Mouse (Mus musculus): ENCODE data around the gene Creld2. TPM values are rescaled to one million over a fixed set of nuclear protein-coding genes. Genes with fewer than 3 reads are reported as not detected.
"Not testable (repeated sequence)": the region's sequence is repeated elsewhere in the genome, so short reads cannot be mapped to it uniquely, and the experiment has no call there.

Gene Creld2
- 107 and 110 TPM in 2 replicates for polyA plus RNA-seq (2015; fragmentation: Nextera tagmentation; extraction: Ambion mirVana)

- under 1% methylated on average over 85 of the region's 88 CpGs for WGBS
- Histone ChIP-seq H3K27ac (peak within 1 kb of the TSS; percentile 68), H3K9me3 (no peaks in the 10 kb centered on the region), H3K9ac (peak within 1 kb of the TSS; percentile 78), H3K4me3 (peak within 1 kb of the TSS; percentile 85), H3K4me1 (peaks cover 20% of the 10 kb centered on the region), H3K36me3 (peaks cover 26% of the 10 kb centered on the region), H3K27me3 (no peaks in the 10 kb centered on the region), H3K4me2 (peak within 1 kb of the TSS; percentile 88)
- peak; percentile 98 for ATAC-seq (ENCODE audit: borderline replicate concordance, extremely low read depth, low FRiP score, low TSS enrichment)
Observed at GRCm38 (mm10) chr15:88819026-88819905, at the start of gene Creld2, which contains the start of gene Alg12. Gene Creld2 (plus strand): TSS chr15:88819646. Gene Alg12 (minus strand): TSS chr15:88819318.

GRCm38 (mm10) chr15:88774630-88775029, 44.8 kb upstream of the Creld2 start:
- not testable (repeated sequence) for H3K9ac ChIP-seq; H3K9me3 ChIP-seq; H3K4me2 ChIP-seq; H3K4me1 ChIP-seq; H3K27me3 ChIP-seq; H3K27ac ChIP-seq; H3K4me3 ChIP-seq; ATAC-seq (ENCODE audit: borderline replicate concordance, extremely low read depth, low FRiP score, low TSS enrichment)
- WGBS: 92% methylated on average over 5 of the region's 5 CpGs
- H3K36me3 ChIP-seq: peaks cover 16% of the 10 kb centered on the region

- WGBS: 80% methylated on average over 4 of the region's 4 CpGs
- ATAC-seq (ENCODE audit: borderline replicate concordance, extremely low read depth, low FRiP score, low TSS enrichment): no peak
Observed at GRCm38 (mm10) chr15:88792140-88792850, 27.2 kb upstream of the Creld2 start.

GRCm38 (mm10) chr15:88794729-88795128, 24.7 kb upstream of the Creld2 start:
- not testable (repeated sequence) for ATAC-seq (ENCODE audit: borderline replicate concordance, extremely low read depth, low FRiP score, low TSS enrichment); H3K4me3 ChIP-seq; H3K27ac ChIP-seq; H3K4me1 ChIP-seq; H3K9me3 ChIP-seq; H3K9ac ChIP-seq; H3K4me2 ChIP-seq; H3K36me3 ChIP-seq; H3K27me3 ChIP-seq
- WGBS: 84% methylated on average over 5 of the region's 5 CpGs

More at GRCm38 (mm10) chr15:88792140-88792850, 27.2 kb upstream of the Creld2 start:
- H3K36me3 ChIP-seq: no peaks in the 10 kb centered on the region
- H3K4me1 ChIP-seq: no peaks in the 10 kb centered on the region
- H3K27me3 ChIP-seq: no peaks in the 10 kb centered on the region
- no peak overlapping the region for H3K27ac ChIP-seq
- H3K4me3 ChIP-seq: no peak overlapping the region
- no peak overlapping the region for H3K9ac ChIP-seq
- H3K9me3 ChIP-seq: no peaks in the 10 kb centered on the region
- H3K4me2 ChIP-seq: no peak overlapping the region

GRCm38 (mm10) chr15:88799950-88800371, 19.5 kb upstream of the Creld2 start:
- no peak for ATAC-seq (ENCODE audit: borderline replicate concordance, extremely low read depth, low FRiP score, low TSS enrichment)
- Histone ChIP-seq H3K4me3 (no peak overlapping the region), H3K36me3 (peaks cover 4% of the 10 kb centered on the region; the same call in 1 of the 2 replicates), H3K27me3 (no peaks in the 10 kb centered on the region), H3K4me1 (no peaks in the 10 kb centered on the region), H3K27ac (no peak overlapping the region), H3K9me3 (no peaks in the 10 kb centered on the region), H3K9ac (no peak overlapping the region), H3K4me2 (no peak overlapping the region)
- WGBS: 64% methylated on average over 11 of the region's 11 CpGs

DNA sequence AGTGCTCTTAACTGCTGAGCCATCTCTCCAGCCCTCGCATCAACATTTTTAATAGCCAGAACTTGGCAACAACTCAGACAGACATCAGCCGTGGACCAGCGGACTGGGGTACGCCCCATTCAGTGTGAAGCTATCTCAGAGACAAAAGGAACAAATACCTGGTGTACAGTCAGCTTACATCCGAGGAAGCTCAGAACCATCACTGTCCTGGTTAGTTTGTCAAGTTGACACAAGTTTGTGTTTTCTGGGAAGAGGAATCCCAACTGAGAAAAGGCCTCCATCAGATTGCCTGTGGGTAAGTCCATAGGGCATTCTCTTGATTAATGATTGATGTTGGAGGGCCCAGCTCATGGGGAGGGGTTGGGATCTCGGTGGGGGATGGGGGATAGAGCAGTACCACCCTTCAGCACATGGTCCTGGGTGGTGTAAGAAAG, 18.5 kb upstream of the Creld2 start:
- Histone ChIP-seq H3K4me1 (no peaks in the 10 kb centered on the region), H3K9me3 (no peaks in the 10 kb centered on the region), H3K4me2 (no peak overlapping the region), H3K27me3 (no peaks in the 10 kb centered on the region), H3K9ac (no peak overlapping the region), H3K27ac (no peak overlapping the region), H3K4me3 (no peak overlapping the region), H3K36me3 (peaks cover 11% of the 10 kb centered on the region)
- ATAC-seq (ENCODE audit: borderline replicate concordance, extremely low read depth, low FRiP score, low TSS enrichment): no peak
- WGBS: 64% methylated on average over 6 of the region's 6 CpGs

DNA sequence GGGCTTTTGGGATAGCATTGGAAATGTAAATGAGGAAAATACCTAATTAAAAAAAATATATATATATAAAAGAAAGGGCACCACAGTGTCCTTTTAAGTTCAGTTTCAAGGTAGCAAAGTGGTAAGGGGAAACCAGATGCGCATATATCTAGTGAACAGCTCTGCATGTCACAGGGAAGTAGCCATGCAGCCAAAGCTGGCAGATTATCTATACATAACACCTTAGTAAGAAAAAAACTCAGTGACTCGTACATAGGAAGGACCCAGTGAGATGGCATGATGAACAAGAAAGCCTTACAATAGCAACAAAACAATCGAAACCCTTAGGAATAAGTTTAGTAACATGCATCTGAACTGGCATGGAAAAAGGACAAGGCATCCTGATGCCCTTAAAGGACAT, 17.5 kb upstream of the Creld2 start:
- WGBS: 83% methylated on average over 3 of the region's 3 CpGs

GRCm38 (mm10) chr15:88802348-88802747, 17.1 kb upstream of the Creld2 start:
- Histone ChIP-seq H3K4me1 (no peaks in the 10 kb centered on the region), H3K9me3 (no peaks in the 10 kb centered on the region), H3K27ac (no peak overlapping the region), H3K36me3 (peaks cover 19% of the 10 kb centered on the region), H3K9ac (no peak overlapping the region), H3K4me3 (no peak overlapping the region), H3K4me2 (no peak overlapping the region), H3K27me3 (no peaks in the 10 kb centered on the region)
- WGBS: 84% methylated on average over 6 of the region's 6 CpGs
- ATAC-seq (ENCODE audit: borderline replicate concordance, extremely low read depth, low FRiP score, low TSS enrichment): no peak

More for the DNA sequence above, 17.5 kb upstream of the Creld2 start:
- H3K36me3 ChIP-seq: peaks cover 17% of the 10 kb centered on the region
- no peak overlapping the region for H3K27ac ChIP-seq
- H3K4me2 ChIP-seq: no peak overlapping the region
- no peak for ATAC-seq (ENCODE audit: borderline replicate concordance, extremely low read depth, low FRiP score, low TSS enrichment)
- no peaks in the 10 kb centered on the region for H3K9me3 ChIP-seq
- no peaks in the 10 kb centered on the region for H3K4me1 ChIP-seq
- no peak overlapping the region for H3K4me3 ChIP-seq
- no peak overlapping the region for H3K9ac ChIP-seq
- no peaks in the 10 kb centered on the region for H3K27me3 ChIP-seq

GRCm38 (mm10) chr15:88808121-88808520, 11.3 kb upstream of the Creld2 start:
- Histone ChIP-seq H3K27me3 (no peaks in the 10 kb centered on the region), H3K27ac (no peak overlapping the region), H3K9ac (no peak overlapping the region), H3K36me3 (peaks cover 35% of the 10 kb centered on the region), H3K4me2 (no peak overlapping the region), H3K4me3 (no peak overlapping the region), H3K9me3 (no peaks in the 10 kb centered on the region), H3K4me1 (no peaks in the 10 kb centered on the region)
- no peak for ATAC-seq (ENCODE audit: borderline replicate concordance, extremely low read depth, low FRiP score, low TSS enrichment)
- WGBS: 80% methylated on average over 8 of the region's 8 CpGs

GRCm38 (mm10) chr15:88810369-88810768, 9.1 kb upstream of the Creld2 start:
- Histone ChIP-seq H3K9me3 (no peaks in the 10 kb centered on the region), H3K4me1 (no peaks in the 10 kb centered on the region), H3K9ac (no peak overlapping the region), H3K4me3 (no peak overlapping the region), H3K36me3 (peaks cover 40% of the 10 kb centered on the region), H3K4me2 (no peak overlapping the region), H3K27ac (no peak overlapping the region), H3K27me3 (no peaks in the 10 kb centered on the region)
- WGBS: 77% methylated on average over 2 of the region's 2 CpGs
- ATAC-seq (ENCODE audit: borderline replicate concordance, extremely low read depth, low FRiP score, low TSS enrichment): no peak

DNA sequence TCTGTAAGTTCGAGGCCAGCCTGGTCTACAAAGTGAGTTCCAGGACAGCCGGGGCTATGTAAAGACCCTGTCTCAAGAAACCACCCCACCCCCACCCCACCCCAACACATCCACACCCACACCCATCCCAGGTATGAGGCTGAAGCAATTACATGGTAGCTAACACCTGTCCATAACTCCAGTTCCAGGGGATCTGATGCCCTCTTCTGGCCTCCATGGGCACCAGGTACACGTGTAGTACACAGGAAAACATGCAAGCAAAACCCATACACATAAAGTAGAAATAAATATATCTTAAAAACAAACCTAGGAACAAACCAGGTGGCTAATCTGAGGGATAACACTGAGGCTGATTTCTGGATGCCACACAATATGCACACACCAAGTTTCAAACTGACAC, 6.2 kb upstream of the Creld2 start:
- H3K9ac ChIP-seq: no peak overlapping the region
- no peaks in the 10 kb centered on the region for H3K9me3 ChIP-seq
- ATAC-seq (ENCODE audit: borderline replicate concordance, extremely low read depth, low FRiP score, low TSS enrichment): no peak
- no peaks in the 10 kb centered on the region for H3K27me3 ChIP-seq
- WGBS: 83% methylated on average over 3 of the region's 3 CpGs
- H3K36me3 ChIP-seq: peaks cover 25% of the 10 kb centered on the region
- no peak overlapping the region for H3K4me2 ChIP-seq
- peaks cover 4% of the 10 kb centered on the region for H3K4me1 ChIP-seq
- no peak overlapping the region for H3K4me3 ChIP-seq
- no peak overlapping the region for H3K27ac ChIP-seq

DNA sequence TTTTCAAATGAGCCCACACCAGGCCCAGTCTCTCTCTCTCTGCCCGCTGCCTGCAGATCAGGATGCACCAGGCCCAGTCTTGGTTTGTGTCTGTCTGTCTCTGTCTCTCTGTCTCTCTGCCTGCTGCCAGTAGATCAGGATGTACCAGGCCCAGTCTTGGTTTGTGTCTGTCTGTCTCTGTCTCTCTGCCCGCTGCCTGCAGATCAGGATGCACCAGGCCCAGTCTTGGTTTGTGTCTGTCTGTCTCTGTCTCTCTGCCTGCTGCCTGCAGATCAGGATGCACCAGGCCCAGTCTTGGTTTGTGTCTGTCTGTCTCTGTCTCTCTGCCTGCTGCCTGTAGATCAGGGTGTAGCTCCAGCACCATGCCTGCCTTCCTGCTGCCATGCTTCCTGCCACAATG, 5.6 kb upstream of the Creld2 start:
- not testable (repeated sequence) for H3K4me2 ChIP-seq; H3K27ac ChIP-seq; H3K4me1 ChIP-seq; H3K27me3 ChIP-seq; H3K4me3 ChIP-seq; H3K9ac ChIP-seq; ATAC-seq (ENCODE audit: borderline replicate concordance, extremely low read depth, low FRiP score, low TSS enrichment); H3K9me3 ChIP-seq
- peaks cover 25% of the 10 kb centered on the region for H3K36me3 ChIP-seq
- WGBS: 95% methylated on average over 2 of the region's 2 CpGs
